Mouse (Mus musculus) C2C12 (cell line): Measurements from ENCODE around the gene Txndc15. TPM values are rescaled to one million over a fixed set of nuclear protein-coding genes. Genes with fewer than 3 reads are reported as not detected.
A peak's percentile ranks its signal among the peaks of the same experiment; 100 is the strongest.
"Not testable (repeated sequence)": the region's sequence is repeated elsewhere in the genome, so short reads cannot be mapped to it uniquely, and the experiment has no call there.

Experiments
- H3K27me3 ChIP-seq: one replicate; pipeline ENCODE4 v1.6.1; 2011; ENCODE audit not compliant: control insufficient read depth, insufficient read depth, insufficient read length
- H3K36me3 ChIP-seq: one replicate; pipeline ENCODE4 v1.6.1; 2011; ENCODE audit not compliant: control insufficient read depth, insufficient read depth
- H3K4me3 ChIP-seq: one replicate; pipeline ENCODE4 v1.5.1; 2011; ENCODE audit warnings: mild to moderate bottlenecking, control low read depth; ENCODE audit not compliant: poor library complexity, insufficient read depth, severe bottlenecking
- H3K79me2 ChIP-seq: one replicate; pipeline ENCODE4 v1.6.1; 2011; ENCODE audit not compliant: control insufficient read depth, insufficient read depth
- H3K79me3 ChIP-seq: one replicate; pipeline ENCODE4 v1.6.1; 2011; ENCODE audit warnings: low read depth, control low read depth
- H3ac ChIP-seq: one replicate; pipeline ENCODE3; 2011; ENCODE audit warnings: low read depth; ENCODE audit not compliant: control insufficient read depth, insufficient read length
- CEBPB ChIP-seq: IDR thresholded peaks from one replicate; pipeline ENCODE4 v1.6.1; 2011; ENCODE audit warnings: low read depth, mild to moderate bottlenecking, control low read depth, moderate library complexity
- CTCF ChIP-seq: IDR thresholded peaks from one replicate; pipeline ENCODE4 v1.5.1; 2011; ENCODE audit not compliant: control insufficient read depth, insufficient read depth, insufficient read length
- FOSL1 ChIP-seq: IDR thresholded peaks from one replicate; pipeline ENCODE4 v1.8.0; 2011; ENCODE audit warnings: mild to moderate bottlenecking, low read length; ENCODE audit not compliant: poor library complexity, insufficient read depth, severe bottlenecking
- MAX ChIP-seq: IDR thresholded peaks from one replicate; pipeline ENCODE4 v1.6.1; 2011; ENCODE audit warnings: mild to moderate bottlenecking, control low read depth
- MYOD1 ChIP-seq: IDR thresholded peaks from one replicate; pipeline ENCODE4 v1.6.1; 2011; ENCODE audit warnings: low read depth; ENCODE audit not compliant: control insufficient read depth, insufficient read length
- MYOG ChIP-seq: IDR thresholded peaks from one replicate; pipeline ENCODE4 v1.6.1; 2011; ENCODE audit not compliant: control insufficient read depth, insufficient read length; ENCODE audit errors: extremely low read depth
- USF1 ChIP-seq: IDR thresholded peaks from one replicate; pipeline ENCODE4 v1.6.1; 2011; ENCODE audit warnings: low read depth, mild to moderate bottlenecking, control low read depth, moderate library complexity
- polyA plus RNA-seq: library from polyadenylated mRNA; unstranded; fragments of >200 nt; fragmentation: generic; extraction: Trizol; gene quantifications from one replicate; pipeline ENCODE4 v1.2.1, GENCODE M21; 2012; ENCODE audit warnings: missing spikeins

Gene Txndc15
- polyA plus RNA-seq, 1 experiment: 34.8 TPM

DNA sequence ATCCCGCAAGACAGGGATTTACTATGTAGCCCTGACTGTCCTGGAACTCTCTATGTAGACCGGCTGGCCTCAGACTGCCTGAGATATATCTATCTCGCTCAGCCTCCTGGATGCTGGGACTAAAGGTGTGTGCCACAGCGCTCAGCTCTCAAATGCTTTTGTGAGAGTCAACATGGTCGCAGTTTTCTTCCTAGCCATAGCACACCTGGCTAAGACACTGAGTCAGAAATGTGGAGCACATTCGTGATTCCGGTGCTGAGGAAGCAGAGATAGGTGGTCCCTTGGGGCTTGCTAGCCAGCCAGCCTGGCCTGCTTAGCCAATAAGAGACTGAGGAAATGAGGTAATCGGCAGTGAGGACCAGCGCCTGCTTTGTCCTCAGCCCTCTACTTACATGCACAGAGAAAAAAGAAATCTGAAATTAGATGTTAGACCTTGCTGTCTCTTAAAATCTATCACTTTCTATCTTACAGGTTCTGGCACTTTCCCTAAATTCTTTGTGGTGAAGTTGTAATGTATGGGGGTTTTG is 28.3 kb upstream of the Txndc15 start:
- Histone ChIP-seq H3K4me3 (no peak overlapping the region), H3K79me2 (no peaks in the 10 kb centered on the region), H3K27me3 (no peaks in the 10 kb centered on the region), H3K79me3 (no peaks in the 10 kb centered on the region), H3K36me3 (peaks cover 4% of the 10 kb centered on the region), H3ac (no peak overlapping the region)
- TF ChIP-seq MYOD1: no peak
- TF ChIP-seq MYOG: no peak
- TF ChIP-seq MAX: no peak
- TF ChIP-seq CTCF: no peak
- no peak for TF ChIP-seq CEBPB
- no peak for TF ChIP-seq USF1
- no peak for TF ChIP-seq FOSL1

DNA sequence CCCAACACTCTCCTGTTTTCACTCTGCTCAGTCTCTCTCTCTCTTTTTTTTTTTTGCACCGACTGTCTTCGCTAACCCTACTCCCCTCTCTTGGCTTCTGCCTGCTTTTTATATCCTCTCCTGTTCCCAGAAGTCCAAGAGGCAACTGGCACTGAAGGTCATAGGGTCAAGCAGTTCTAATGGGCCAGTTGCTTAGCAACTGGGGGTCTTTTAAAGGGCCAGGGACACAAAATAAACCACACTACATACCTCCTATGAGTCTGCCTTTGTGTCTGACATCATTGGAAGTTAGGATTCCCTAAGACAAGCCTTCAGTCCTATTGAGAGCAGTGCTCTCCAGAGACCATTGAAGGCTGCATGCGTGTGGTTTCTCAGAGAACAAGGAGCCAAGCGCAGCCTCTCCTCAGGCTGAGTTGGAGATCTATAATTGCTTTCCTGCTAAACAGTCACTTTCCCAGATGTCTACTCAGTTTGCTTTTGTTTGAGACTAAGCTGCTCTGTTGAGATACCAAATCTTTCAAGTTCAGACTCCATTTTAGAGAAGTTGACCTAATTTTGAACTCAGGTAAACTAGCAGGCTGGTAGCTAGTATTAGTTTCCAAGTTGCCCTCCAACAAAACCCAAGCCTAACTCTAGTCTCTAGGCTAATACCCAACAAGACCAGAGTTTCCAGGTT is 26.4 kb upstream of the Txndc15 start:
- no peaks in the 10 kb centered on the region for H3K79me3 ChIP-seq
- H3K27me3 ChIP-seq: no peaks in the 10 kb centered on the region
- peaks cover 2% of the 10 kb centered on the region for H3K79me2 ChIP-seq
- H3ac ChIP-seq: no peak overlapping the region
- H3K36me3 ChIP-seq: no peaks in the 10 kb centered on the region
- TF ChIP-seq CTCF (no peak), MAX (no peak), CEBPB (no peak), MYOD1 (no peak), FOSL1 (no peak), MYOG (no peak), USF1 (no peak)
- no peak overlapping the region for H3K4me3 ChIP-seq

DNA sequence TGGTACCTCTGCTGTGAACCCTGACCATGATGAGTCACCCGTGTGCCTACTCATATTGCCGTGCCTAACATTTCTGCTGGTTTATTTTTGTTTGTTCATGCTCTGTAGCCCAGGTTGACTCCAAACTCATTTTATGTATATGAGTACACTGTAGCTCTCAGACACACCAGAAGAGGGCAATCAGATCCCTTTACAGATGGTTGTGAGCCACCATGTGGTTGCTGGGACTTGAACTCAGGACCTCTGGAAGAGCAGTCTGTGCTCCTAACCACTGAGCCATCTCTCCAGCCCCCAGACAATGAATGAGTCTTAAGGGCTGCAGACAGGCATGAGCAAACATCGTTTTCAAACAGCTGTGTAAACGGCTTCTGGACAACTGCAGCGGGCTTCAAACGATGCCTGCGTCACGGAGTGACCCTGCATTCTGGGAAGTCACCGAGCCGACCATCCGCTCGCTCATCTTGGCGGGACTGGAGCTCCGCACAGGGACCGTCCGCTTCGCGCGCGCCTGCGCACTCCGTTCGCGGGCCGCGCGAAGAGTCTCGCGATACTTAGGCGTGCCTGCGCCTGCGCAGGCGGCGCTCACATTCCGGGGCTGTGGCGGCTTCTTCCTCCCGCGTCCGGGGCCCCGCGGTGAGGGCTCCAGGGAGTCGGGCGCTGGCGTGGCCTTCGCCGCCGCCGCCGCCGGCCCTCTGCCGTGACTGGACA is 21.8 kb upstream of the Txndc15 start, which contains the start of gene B230219D22Rik:
Gene B230219D22Rik (plus strand): TSS at position 590 of the 708 bp plus-strand sequence.
- TF ChIP-seq CTCF (no peak), MYOD1 (peak; percentile 47), MAX (peak; percentile 81), CEBPB (no peak), MYOG (no peak)
- Histone ChIP-seq H3K27me3 (no peaks in the 10 kb centered on the region), H3K79me2 (peaks cover 49% of the 10 kb centered on the region), H3ac (peak within 1 kb of the TSS; percentile 73), H3K36me3 (peaks cover 6% of the 10 kb centered on the region), H3K4me3 (peak within 1 kb of the TSS; percentile 76), H3K79me3 (peaks cover 43% of the 10 kb centered on the region)

DNA sequence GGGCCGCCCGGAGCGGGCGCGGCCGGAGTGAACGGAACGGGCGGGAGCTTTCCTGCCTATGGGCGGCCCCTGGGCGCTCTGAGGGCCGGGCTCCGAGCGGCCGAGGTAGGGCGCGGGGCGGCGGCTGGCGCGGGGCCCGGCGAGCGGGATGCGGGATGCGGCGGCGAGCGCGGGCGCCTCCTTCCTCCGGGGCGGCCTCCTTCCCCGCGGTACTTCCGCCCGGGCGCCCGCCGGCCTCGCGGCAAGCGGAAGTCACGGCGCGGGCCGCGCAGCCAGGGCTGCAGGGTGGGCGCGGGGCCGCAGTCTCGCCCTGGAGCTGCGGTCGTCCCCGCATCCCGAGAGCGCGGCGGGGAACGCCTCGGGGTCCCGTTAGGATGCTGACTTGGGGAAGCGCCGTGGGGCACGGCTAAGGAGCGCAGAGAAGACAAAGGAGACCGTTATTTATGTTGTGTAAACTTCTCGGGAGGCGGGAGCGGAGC is 21.2 kb upstream of the Txndc15 start:
- Histone ChIP-seq H3K36me3 (peaks cover 12% of the 10 kb centered on the region), H3ac (peak overlapping the region; percentile 73), H3K79me3 (peaks cover 49% of the 10 kb centered on the region), H3K79me2 (peaks cover 54% of the 10 kb centered on the region), H3K27me3 (no peaks in the 10 kb centered on the region), H3K4me3 (peak overlapping the region; percentile 76)
- TF ChIP-seq MYOG (no peak), MYOD1 (no peak), CEBPB (no peak), MAX (no peak), USF1 (no peak), FOSL1 (no peak), CTCF (no peak)

DNA sequence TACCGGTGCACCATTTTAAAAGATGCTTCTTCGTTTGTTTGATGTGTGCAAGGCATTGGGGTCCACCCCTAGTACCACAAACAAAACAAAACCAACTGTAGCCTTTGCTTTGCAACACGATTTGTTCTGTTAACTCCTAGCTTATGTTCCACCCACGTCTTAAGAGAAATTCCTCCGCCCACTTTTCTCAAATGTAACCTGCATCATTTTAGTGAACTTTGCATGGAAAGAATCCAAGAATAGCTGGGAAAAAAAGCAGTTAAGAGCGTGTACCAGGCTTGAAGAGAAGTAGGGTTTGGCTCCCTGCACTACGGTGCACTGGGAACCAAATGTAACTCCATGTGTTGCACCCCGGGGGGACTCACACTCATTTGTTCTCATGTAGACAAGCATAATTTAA is 20.3 kb upstream of the Txndc15 start:
- H3K79me3 ChIP-seq: peaks cover 57% of the 10 kb centered on the region
- peaks cover 63% of the 10 kb centered on the region for H3K79me2 ChIP-seq
- H3K4me3 ChIP-seq: peak overlapping the region; percentile 76
- peaks cover 20% of the 10 kb centered on the region for H3K36me3 ChIP-seq
- H3K27me3 ChIP-seq: no peaks in the 10 kb centered on the region
- H3ac ChIP-seq: peak overlapping the region; percentile 70
- no peak for TF ChIP-seq MYOD1
- no peak for TF ChIP-seq FOSL1
- no peak for TF ChIP-seq CEBPB
- TF ChIP-seq USF1: no peak
- no peak for TF ChIP-seq MAX
- no peak for TF ChIP-seq MYOG

DNA sequence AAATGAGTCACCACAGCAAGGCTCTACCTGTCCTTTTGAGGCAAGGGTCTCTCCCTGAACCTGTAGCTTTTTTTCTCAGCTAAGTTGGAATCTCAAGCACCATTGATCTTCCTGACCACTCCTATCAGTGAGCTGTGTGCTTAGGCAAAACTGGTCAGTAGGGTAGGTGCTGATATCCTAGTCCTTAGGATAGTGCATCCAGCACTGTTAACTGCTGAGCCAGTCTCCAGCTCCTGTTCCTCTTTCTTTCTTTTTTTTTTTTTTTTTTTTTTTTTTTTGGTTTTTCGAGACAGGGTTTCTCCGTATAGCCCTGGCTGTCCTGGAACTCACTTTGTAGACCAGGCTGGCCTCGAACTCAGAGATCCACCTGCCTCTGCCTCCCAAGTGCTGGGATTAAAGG is 18.5 kb upstream of the Txndc15 start:
- H3K27me3 ChIP-seq, H3ac ChIP-seq, H3K4me3 ChIP-seq: not testable (repeated sequence)
- Histone ChIP-seq H3K79me3 (peaks cover 73% of the 10 kb centered on the region), H3K79me2 (peaks cover 82% of the 10 kb centered on the region), H3K36me3 (peaks cover 36% of the 10 kb centered on the region)
